Mouse (Mus musculus) kidney, adult 2 months (tissue): ENCODE measurements around the gene Sdhaf2. TPM values are rescaled to one million over a fixed set of nuclear protein-coding genes. Genes with fewer than 3 reads are reported as not detected.

Experiments used
- DNase-seq: peaks from one replicate; pipeline ENCODE4 v3.0.0; 2021
- H3K27ac ChIP-seq: fragments of 200-500 bp; 2 replicates; pipeline ENCODE4 v1.5.1; 2012; ENCODE audit warnings: low read depth, low read length, control low read depth, inconsistent platforms; ENCODE audit not compliant: insufficient read depth
- H3K27me3 ChIP-seq: fragments of 200-500 bp; replicated peaks from 2 replicates; pipeline ENCODE4 v1.6.1; 2012; ENCODE audit warnings: mild to moderate bottlenecking, moderate library complexity, low read length, inconsistent platforms; ENCODE audit not compliant: control insufficient read depth, insufficient read depth
- H3K36me3 ChIP-seq: fragments of 200-500 bp; 2 replicates; pipeline ENCODE4 v1.6.1; 2012; ENCODE audit warnings: mild to moderate bottlenecking, moderate library complexity, low read length, inconsistent platforms; ENCODE audit not compliant: control insufficient read depth, insufficient read depth
- H3K4me1 ChIP-seq: fragments of 200-500 bp; 2 replicates; pipeline ENCODE4 v1.6.1; 2011; ENCODE audit warnings: low read length; ENCODE audit not compliant: control insufficient read depth, insufficient read depth
- H3K4me3 ChIP-seq: fragments of 200-500 bp; 2 replicates; pipeline ENCODE4 v1.5.1; 2011; ENCODE audit warnings: mild to moderate bottlenecking, low read depth, low read length, control low read depth; ENCODE audit not compliant: insufficient read depth
- CTCF ChIP-seq: fragments of 200-500 bp; conservative IDR thresholded peaks from 2 replicates; pipeline ENCODE4 v1.5.1; 2011; ENCODE audit warnings: low read depth, mild to moderate bottlenecking, control low read depth, low read length, moderate library complexity, mixed read lengths; ENCODE audit not compliant: insufficient read depth, insufficient read length
- POLR2A ChIP-seq: fragments of 200-500 bp; IDR thresholded peaks from one replicate; pipeline ENCODE4 v1.6.1; 2011; ENCODE audit warnings: low read depth, low read length, control low read depth
- WGBS: fragments of 180-500 bp; shearing (Covaris S2); methylation state at CpG from one replicate; pipeline ENCODE4 v1.1.7; 2018; 5-methylcytosine and 5-hydroxymethylcytosine counted together
- polyA plus RNA-seq: library from polyadenylated mRNA; depleted of rRNA; stranded (reverse); fragments of >200 nt; gene quantifications from 2 replicates; pipeline ENCODE4 v1.2.3, GENCODE M21; 2012

Gene Sdhaf2
- polyA plus RNA-seq, 1 experiment, result 33.1 TPM

DNA sequence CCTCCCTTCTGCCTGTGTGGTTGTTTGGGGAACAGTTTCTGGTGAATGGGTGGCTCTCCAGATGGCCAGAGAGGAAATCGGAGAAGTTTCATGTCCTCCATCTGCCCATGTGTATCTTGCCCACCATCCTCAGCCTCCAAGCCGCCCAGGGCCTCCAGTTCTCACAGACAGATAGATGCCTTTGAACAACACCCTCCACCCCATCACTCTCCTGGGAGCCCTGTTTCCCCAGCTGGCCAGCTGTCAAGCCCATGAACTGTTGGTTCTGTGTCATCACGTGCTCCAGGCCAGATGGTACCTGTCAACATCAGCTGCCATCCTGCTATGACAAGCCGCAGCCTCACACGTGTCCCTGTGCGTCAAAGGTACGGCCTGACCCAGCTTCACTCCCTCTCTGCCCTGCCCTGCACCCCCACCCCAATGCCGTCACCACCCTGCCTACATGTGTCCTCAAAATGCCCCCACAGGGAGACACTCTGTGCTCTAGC lies 56.7 kb downstream of the Sdhaf2 start:
- Histone ChIP-seq H3K4me1 (no peaks in the 10 kb centered on the region), H3K36me3 (no peaks in the 10 kb centered on the region), H3K27me3 (no peaks in the 10 kb centered on the region), H3K4me3 (no peak overlapping the region), H3K27ac (no peak overlapping the region)
- DNase-seq, result no peak
- no peak for TF ChIP-seq CTCF
- TF ChIP-seq POLR2A, result no peak
- WGBS, result 33% methylated on average over 8 of the region's 8 CpGs

DNA sequence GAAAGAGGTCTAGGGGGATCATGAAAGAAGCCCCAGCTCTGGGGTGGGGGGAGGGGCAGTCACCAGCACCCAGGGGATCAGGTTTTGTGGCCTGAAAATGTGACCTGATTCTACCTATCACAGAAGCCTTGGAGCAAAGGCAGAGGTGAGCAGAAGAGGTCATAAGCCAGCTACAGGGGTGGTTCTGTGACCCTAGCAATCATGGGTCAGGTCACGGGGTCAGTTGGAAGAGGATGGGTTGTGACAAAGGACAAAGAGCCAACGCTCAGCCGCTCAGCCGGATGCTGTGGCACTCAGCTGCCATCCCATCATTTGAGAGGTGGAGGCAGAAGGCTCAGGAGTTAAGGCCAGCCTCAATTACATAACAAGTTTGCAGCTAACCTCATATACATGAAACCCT lies 61.5 kb downstream of the Sdhaf2 start:
- Histone ChIP-seq H3K27ac (no peak overlapping the region), H3K4me1 (no peaks in the 10 kb centered on the region), H3K36me3 (no peaks in the 10 kb centered on the region), H3K27me3 (no peaks in the 10 kb centered on the region), H3K4me3 (no peak overlapping the region)
- TF ChIP-seq POLR2A (no peak), CTCF (no peak)
- DNase-seq, result no peak
- WGBS, result 69% methylated on average over 4 of the region's 4 CpGs

DNA sequence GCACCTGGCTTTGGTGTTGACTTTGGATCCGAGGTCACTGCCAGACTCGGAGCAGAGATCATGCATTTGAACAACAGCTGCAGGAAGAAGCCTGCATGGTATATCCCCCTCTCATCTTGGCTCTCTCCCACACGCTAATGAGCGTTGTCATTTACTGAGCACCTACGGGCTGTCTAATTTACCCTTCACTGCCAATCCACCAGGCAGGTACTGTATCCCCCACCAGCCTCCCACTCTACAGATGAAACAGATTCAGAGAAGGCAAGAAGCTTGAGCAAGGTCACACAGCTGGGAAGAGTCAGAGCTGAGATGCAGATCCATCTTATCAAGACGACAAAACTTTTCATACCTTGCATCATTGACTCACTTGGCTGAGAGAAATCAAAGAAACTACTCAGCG lies 64.4 kb downstream of the Sdhaf2 start:
- no peak for DNase-seq
- Histone ChIP-seq H3K4me3 (no peak overlapping the region), H3K27ac (no peak overlapping the region), H3K4me1 (no peaks in the 10 kb centered on the region), H3K27me3 (0 out of 2 replicates have a peak, but pooled peaks cover 1% of the 10 kb centered on the region), H3K36me3 (no peaks in the 10 kb centered on the region)
- 25% methylated on average over 7 of the region's 7 CpGs for WGBS
- no peak for TF ChIP-seq CTCF
- TF ChIP-seq POLR2A, result no peak

DNA sequence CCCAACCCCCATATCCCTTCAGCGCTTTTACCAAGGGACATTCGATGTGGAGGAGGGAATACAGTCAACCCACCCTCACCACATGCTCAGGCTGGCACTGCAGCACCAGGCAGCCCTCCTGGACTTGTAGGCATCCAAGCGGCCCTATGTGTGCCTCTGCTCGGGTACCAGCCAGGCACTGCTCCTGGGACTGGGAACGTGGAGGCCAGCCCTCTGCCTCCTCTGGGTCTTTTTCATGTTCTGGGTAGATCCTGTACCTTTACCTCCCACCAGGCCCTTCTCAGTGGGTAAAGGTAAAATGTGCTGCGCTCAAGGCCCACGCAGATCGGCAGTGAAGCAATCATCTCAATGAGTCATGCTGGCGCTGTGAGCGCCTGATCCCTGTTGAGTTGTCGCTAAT lies 66.0 kb downstream of the Sdhaf2 start:
- no peak for DNase-seq
- no peak for TF ChIP-seq POLR2A
- Histone ChIP-seq H3K4me1 (no peaks in the 10 kb centered on the region), H3K36me3 (no peaks in the 10 kb centered on the region), H3K27me3 (peaks cover 1% of the 10 kb centered on the region), H3K4me3 (no peak overlapping the region), H3K27ac (no peak overlapping the region)
- 76% methylated on average over 11 of the region's 11 CpGs for WGBS

DNA sequence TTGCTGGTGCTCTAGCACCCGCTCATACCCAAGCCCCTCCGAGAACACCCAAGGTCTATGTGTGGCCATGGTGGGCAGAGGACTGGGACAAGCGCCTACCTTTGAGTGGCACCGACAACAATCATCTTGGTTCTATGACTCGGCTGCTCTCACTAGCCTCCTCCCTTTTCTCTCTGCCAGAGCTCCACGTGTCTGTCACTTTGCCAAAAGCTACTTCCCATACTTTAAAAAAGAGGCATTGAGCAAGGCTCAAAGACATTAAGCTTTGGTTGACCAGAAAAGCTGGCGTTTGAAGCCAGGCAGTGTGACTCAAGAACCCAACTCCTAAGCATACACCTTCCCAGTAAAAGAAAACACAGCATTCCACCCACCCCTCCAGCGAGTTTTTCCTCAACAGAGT lies 67.8 kb downstream of the Sdhaf2 start:
- no peak for TF ChIP-seq CTCF
- no peak overlapping the region for H3K27ac ChIP-seq
- H3K36me3 ChIP-seq, result no peaks in the 10 kb centered on the region
- 0 out of 2 replicates have a peak overlapping the region, but pooled peaks have one; percentile 33 for H3K4me3 ChIP-seq
- DNase-seq, result peak; percentile 68
- 10% methylated on average over 8 of the region's 8 CpGs for WGBS
- peaks cover 1% of the 10 kb centered on the region for H3K27me3 ChIP-seq
- no peaks in the 10 kb centered on the region for H3K4me1 ChIP-seq

DNA sequence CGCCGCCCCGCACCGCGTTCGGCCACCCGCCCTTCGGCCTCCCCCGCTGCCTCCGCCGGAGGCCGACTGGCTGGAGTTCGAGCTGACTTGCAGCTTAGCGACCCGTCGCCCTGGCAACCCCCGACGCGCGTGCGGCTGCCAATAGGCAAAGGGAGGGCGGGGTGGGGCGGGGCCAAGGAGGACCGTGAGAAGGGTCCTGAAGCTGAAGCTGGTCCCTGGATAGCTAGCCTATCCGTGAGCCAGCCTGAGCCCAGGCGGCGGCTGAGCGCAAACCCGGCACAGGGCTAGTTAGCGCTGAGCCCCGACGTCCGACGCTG lies 68.5 kb downstream of the Sdhaf2 start:
- DNase-seq, result peak; percentile 67
- H3K27ac ChIP-seq, result no peak overlapping the region
- 1% methylated on average over 34 of the region's 34 CpGs for WGBS

DNA sequence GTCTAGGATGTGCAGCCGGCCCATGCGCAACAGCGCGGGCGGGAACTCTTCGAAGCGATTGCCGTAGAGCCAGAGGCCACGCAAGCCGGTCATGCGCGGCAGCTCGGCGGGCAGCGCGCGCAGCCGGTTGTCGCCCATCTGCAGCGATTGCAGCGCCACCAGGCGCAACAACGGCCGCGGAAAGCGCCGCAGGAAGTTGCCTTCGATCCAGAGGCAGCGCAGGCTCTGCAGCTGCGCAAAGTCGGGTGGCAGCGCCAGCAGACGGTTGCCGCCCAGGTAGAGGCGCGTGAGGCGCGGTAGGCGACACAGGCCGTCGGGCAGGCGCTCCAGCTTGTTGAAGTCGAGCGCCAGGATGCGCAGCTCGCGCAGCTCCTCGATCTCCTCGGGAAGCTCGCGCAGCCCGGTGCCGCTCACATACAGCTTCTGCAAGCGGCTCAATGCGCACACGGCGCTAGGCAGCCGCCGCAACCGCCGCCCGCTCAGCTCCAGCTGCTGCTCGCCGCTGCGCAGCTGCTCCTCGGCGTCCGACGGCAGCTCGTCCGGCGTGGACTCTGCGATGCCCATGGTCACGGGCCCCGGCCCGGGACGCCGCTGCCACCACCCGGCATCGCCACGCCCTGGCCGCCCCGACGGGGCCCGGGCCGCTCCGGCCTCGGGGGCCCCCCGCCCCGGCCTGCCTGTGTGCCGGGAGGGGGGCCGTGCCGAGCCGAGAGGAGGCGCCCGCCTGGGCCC lies 69.0 kb downstream of the Sdhaf2 start, which contains the start of gene Lrrc10b:
TSS of gene Lrrc10b (minus strand) at position 722 of the 732 bp plus-strand sequence.
- peaks cover 1% of the 10 kb centered on the region for H3K27me3 ChIP-seq
- H3K4me1 ChIP-seq, result no peaks in the 10 kb centered on the region
- no peak for TF ChIP-seq CTCF
- TF ChIP-seq POLR2A, result no peak
- under 1% methylated on average over 94 of the region's 96 CpGs for WGBS
- peak within 1 kb of the TSS; percentile 37 for H3K4me3 ChIP-seq
- DNase-seq, result peak; percentile 51
- H3K27ac ChIP-seq, result no peak within 1 kb of the TSS
- H3K36me3 ChIP-seq, result no peaks in the 10 kb centered on the region

More for the DNA sequence above, 68.5 kb downstream of the Sdhaf2 start:
- no peak for TF ChIP-seq POLR2A
- TF ChIP-seq CTCF, result no peak
- peak overlapping the region; percentile 37 for H3K4me3 ChIP-seq
- H3K4me1 ChIP-seq, result no peaks in the 10 kb centered on the region
- H3K27me3 ChIP-seq, result peaks cover 1% of the 10 kb centered on the region
- H3K36me3 ChIP-seq, result no peaks in the 10 kb centered on the region
